Comparison of ENCODE assay signal across 9 mouse cellular contexts in genomic region chr9:96705576-96706285, GRCm38 (mm10). TPM values are rescaled to one million over a fixed set of nuclear protein-coding genes. Genes with fewer than 3 reads are reported as not detected.
DNase-seq lines count a peak whose midpoint lies in the region; ATAC-seq and TF ChIP-seq lines count a peak whose summit lies in the region.
"Had no signal": no experiment of that assay in that cellular context is flagged by ENCODE, and none has a peak within 500 bp of the region (broad histone marks: within the 10 kb centered on the region; RNA-seq: fewer than 3 reads in every experiment).

No protein-coding gene starts in this region.

- in situ Hi-C loops in ES-E14 (cut with MboI; ENCODE audit: low sequenced_read_pairs in 2 of 2, unreplicated experiment in 2 of 2): no loop called here

- no peak overlapping the region for H3K4me2 ChIP-seq in forebrain, postnatal 0 days (ENCODE audit: low read depth)
- H3K4me2 ChIP-seq in hindbrain, embryonic 12.5 days (replicated peaks): no peak overlapping the region
- 0 out of 2 replicates have a peak overlapping the region, but pooled peaks have one; percentile 4 for H3K4me2 ChIP-seq in limb, embryonic 15.5 days
- no peak overlapping the region for H3K4me2 ChIP-seq in midbrain, embryonic 16.5 days (ENCODE audit: low read length)

- 41% methylated on average over 11 of the region's 11 CpGs for WGBS in forebrain, postnatal 0 days
- WGBS in hindbrain, embryonic 12.5 days: 48% methylated on average over 11 of the region's 11 CpGs
- WGBS in limb, embryonic 15.5 days: 32% methylated on average over 11 of the region's 11 CpGs
- 35% methylated on average over 11 of the region's 11 CpGs for WGBS in midbrain, embryonic 16.5 days

- peaks cover 4% of the 10 kb centered on the region; the same call in 1 of the 2 replicates for H3K36me3 ChIP-seq in ES-E14 (ENCODE audit: control insufficient read depth, insufficient read depth, low read length, poor library complexity, severe bottlenecking)
- H3K36me3 ChIP-seq in forebrain, postnatal 0 days (ENCODE audit: insufficient read depth): peaks cover 4% of the 10 kb centered on the region; the same call in 1 of the 2 replicates
- no peaks in the 10 kb centered on the region for H3K36me3 ChIP-seq in hindbrain, embryonic 12.5 days
- no peaks in the 10 kb centered on the region for H3K36me3 ChIP-seq in limb, embryonic 15.5 days
- peaks cover 2% of the 10 kb centered on the region; the same call in 1 of the 2 replicates for H3K36me3 ChIP-seq in midbrain, embryonic 16.5 days (ENCODE audit: control insufficient read depth, insufficient read depth, low read length)

- no peak for TF ChIP-seq CTCF in brain, embryonic 14.5 days (IDR thresholded peaks at IDR 0.05; ENCODE audit: borderline replicate concordance, extremely low read depth, insufficient read depth, insufficient read length)
- no peak for TF ChIP-seq CTCF in forebrain, postnatal 0 days (IDR thresholded peaks at IDR 0.05; ENCODE audit: low read depth)

- no peaks in the 10 kb centered on the region for H3K9me3 ChIP-seq in ES-E14 (ENCODE audit: control insufficient read depth, insufficient read depth, low read depth, low read length)
- no peaks in the 10 kb centered on the region for H3K9me3 ChIP-seq in forebrain, postnatal 0 days (ENCODE audit: low read length)
- H3K9me3 ChIP-seq in hindbrain, embryonic 12.5 days (replicated peaks): no peaks in the 10 kb centered on the region
- no peaks in the 10 kb centered on the region for H3K9me3 ChIP-seq in limb, embryonic 15.5 days
- H3K9me3 ChIP-seq in midbrain, embryonic 16.5 days (replicated peaks; ENCODE audit: control insufficient read depth, low read length, poor library complexity, severe bottlenecking): no peaks in the 10 kb centered on the region

- peak; percentile 77 for DNase-seq in ES-E14 (ENCODE audit: low read depth, low spot score)
- peak; percentile 60 for DNase-seq in brain, embryonic 14.5 days (ENCODE audit: low read depth)
- no peak for DNase-seq in forebrain, postnatal 0 days
- DNase-seq in thymus, postnatal 10 days (ENCODE audit: low spot score in 2 of 2): peak; percentile 74 to 79
- DNase-seq in adipocyte (ENCODE audit: low spot score): no peak

- H3K9ac ChIP-seq in ES-E14 (ENCODE audit: insufficient read depth, low read depth, low read length, poor library complexity, severe bottlenecking): peak overlapping the region; percentile 53; the same call in 1 of the 2 replicates
- H3K9ac ChIP-seq in forebrain, postnatal 0 days: no peak overlapping the region
- no peak overlapping the region for H3K9ac ChIP-seq in hindbrain, embryonic 12.5 days
- H3K9ac ChIP-seq in limb, embryonic 15.5 days: no peak overlapping the region
- no peak overlapping the region for H3K9ac ChIP-seq in midbrain, embryonic 16.5 days (ENCODE audit: low read depth, low read length)

- H3K4me3 ChIP-seq in ES-E14 (ENCODE audit: insufficient read depth in 1 of 2, low read depth in 1 of 2, low read length in 2 of 2, poor library complexity in 1 of 2, severe bottlenecking in 1 of 2): peak overlapping the region in 1 of 2 experiments; percentile 23; a peak in 1 of 4 replicates
- H3K4me3 ChIP-seq in forebrain, postnatal 0 days (ENCODE audit: low read depth, low read length): no peak overlapping the region
- no peak overlapping the region for H3K4me3 ChIP-seq in hindbrain, embryonic 12.5 days
- H3K4me3 ChIP-seq in limb, embryonic 15.5 days: no peak overlapping the region
- no peak overlapping the region for H3K4me3 ChIP-seq in midbrain, embryonic 16.5 days (ENCODE audit: low read depth, low read length)
- H3K4me3 ChIP-seq: erythroblast, embryonic 14.5 days had no signal

- H3K27me3 ChIP-seq in forebrain, postnatal 0 days (ENCODE audit: insufficient read depth, low read length): no peaks in the 10 kb centered on the region
- no peaks in the 10 kb centered on the region for H3K27me3 ChIP-seq in hindbrain, embryonic 12.5 days
- H3K27me3 ChIP-seq in limb, embryonic 15.5 days: no peaks in the 10 kb centered on the region
- H3K27me3 ChIP-seq in midbrain, embryonic 16.5 days (ENCODE audit: control insufficient read depth, insufficient read depth, low read depth, low read length): no peaks in the 10 kb centered on the region

- peak overlapping the region; percentile 52; the same call in 1 of the 2 replicates for H3K27ac ChIP-seq in ES-E14 (ENCODE audit: insufficient read depth, low read depth, low read length, poor library complexity, severe bottlenecking)
- peak overlapping the region; percentile 29; the same call in 1 of the 2 replicates for H3K27ac ChIP-seq in forebrain, postnatal 0 days (ENCODE audit: low read depth, low read length)
- peak overlapping the region; percentile 23; the same call in 1 of the 2 replicates for H3K27ac ChIP-seq in hindbrain, embryonic 12.5 days
- peak overlapping the region; percentile 62 for H3K27ac ChIP-seq in limb, embryonic 15.5 days
- 0 out of 2 replicates have a peak overlapping the region, but pooled peaks have one; percentile 43 for H3K27ac ChIP-seq in midbrain, embryonic 16.5 days (ENCODE audit: low read length)

- ATAC-seq in forebrain, postnatal 0 days: peak; percentile 51
- no peak for ATAC-seq in hindbrain, embryonic 12.5 days (ENCODE audit: low FRiP score)
- no peak for ATAC-seq in limb, embryonic 15.5 days (ENCODE audit: insufficient number of reproducible peaks, low FRiP score, low TSS enrichment, low read depth)
- ATAC-seq in midbrain, embryonic 16.5 days: no peak

- no peak for TF ChIP-seq POLR2A in brain, embryonic 14.5 days (IDR thresholded peaks at IDR 0.05; ENCODE audit: borderline replicate concordance, extremely low read depth, insufficient read depth, insufficient read length, poor library complexity, severe bottlenecking)

- H3K4me1 ChIP-seq in ES-E14 (ENCODE audit: control insufficient read depth in 2 of 2, insufficient read depth in 2 of 2, low read length in 2 of 2, poor library complexity in 1 of 2): peaks cover 13 to 21% of the 10 kb centered on the region in 2 experiments; a peak in 3 of 4 replicates
- H3K4me1 ChIP-seq in forebrain, postnatal 0 days (ENCODE audit: insufficient read depth): no peaks in the 10 kb centered on the region
- H3K4me1 ChIP-seq in hindbrain, embryonic 12.5 days: peaks cover 5% of the 10 kb centered on the region; the same call in 1 of the 2 replicates
- H3K4me1 ChIP-seq in limb, embryonic 15.5 days: peaks cover 13% of the 10 kb centered on the region
- H3K4me1 ChIP-seq in midbrain, embryonic 16.5 days (ENCODE audit: control insufficient read depth, insufficient read depth, low read length): peaks cover 3% of the 10 kb centered on the region; the same call in 1 of the 2 replicates

TF ChIP-seq in ES-E14, 5 proteins besides CTCF, POLR2A, EP300 and RAD21:
- peak; percentile 83 for TF ChIP-seq MAFK (IDR thresholded peaks at IDR 0.05; ENCODE audit: insufficient read depth, low read depth, low read length)
- TF ChIP-seq CHD2 (IDR thresholded peaks at IDR 0.05; ENCODE audit: low read depth, low read length): no peak

RNA-seq across cellular contexts. Expression of gene Zbtb38, which starts 46.9 kb away (rescaled TPM):
- total RNA-seq in ES-E14 (2012; rRNA removed): 16.0 and 26.2 TPM in 2 replicates
- 8.3 and 15.0 TPM in 2 replicates for polyA plus RNA-seq in brain, embryonic 14.5 days (2012; rRNA removed)
- total RNA-seq in forebrain, postnatal 0 days (2014; rRNA removed): 57.6 and 68.3 TPM in 2 replicates
- 31.8 and 44.2 TPM in 2 replicates for polyA plus RNA-seq in forebrain, postnatal 0 days (2015; fragmentation: Nextera tagmentation; extraction: Ambion mirVana)
- polyA plus RNA-seq in hindbrain, embryonic 12.5 days (2016; fragmentation: Nextera tagmentation; extraction: Ambion mirVana): 18.0 and 20.0 TPM in 2 replicates
- polyA plus RNA-seq in limb, embryonic 15.5 days (2015; fragmentation: Nextera tagmentation; extraction: Ambion mirVana): 16.8 and 17.2 TPM in 2 replicates
- 57.1 and 58.1 TPM in 2 replicates for polyA plus RNA-seq in midbrain, embryonic 16.5 days (2015; fragmentation: Nextera tagmentation; extraction: Ambion mirVana)

Comparison
In these comparisons a context has a peak if more than half of its experiments do, and no peak if none do; other contexts are left out.
1. DNase-seq: peak in ES-E14 (single experiment), brain, embryonic 14.5 days (single experiment) and thymus, postnatal 10 days (2 of 2); none in forebrain, postnatal 0 days (single experiment) and adipocyte (single experiment).
2. Peak in every context shown above with its lines, with median percentiles within 50 percentile points of each other: H3K27ac ChIP-seq.